Mouse (Mus musculus): Measurements from ENCODE around the gene Gm7970. TPM values are rescaled to one million over a fixed set of nuclear protein-coding genes. Genes with fewer than 3 reads are reported as not detected.
"Not testable (repeated sequence)": the region's sequence is repeated elsewhere in the genome, so short reads cannot be mapped to it uniquely, and the experiment has no call there.

The Gm7970 gene
- not detected in 2 replicates for polyA plus RNA-seq (2015; fragmentation: Nextera tagmentation; extraction: Ambion mirVana)

DNA sequence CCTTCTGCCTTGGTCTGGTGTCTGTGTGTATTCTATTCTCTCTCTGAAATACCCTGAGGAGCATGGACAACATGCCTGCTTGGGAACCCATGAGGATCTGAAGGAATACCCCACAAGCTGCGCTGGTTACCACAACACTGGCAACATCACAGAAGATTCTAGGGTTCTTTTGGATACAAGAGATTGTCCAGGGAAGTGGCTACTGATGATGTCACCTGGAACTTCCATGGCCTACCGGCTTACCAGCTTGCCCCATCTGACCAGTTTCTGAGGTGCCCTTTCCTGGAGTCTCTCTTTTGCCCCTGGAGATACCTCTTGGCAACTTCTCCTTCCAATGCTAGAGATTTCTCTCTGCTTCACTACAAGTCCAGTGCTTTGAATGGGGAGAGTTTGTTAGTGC lies at the start of gene Gm7970:
TSS of gene Gm7970 (minus strand) at position 101 of the 400 bp plus-strand sequence.
- H3K36me3 ChIP-seq; H3K27me3 ChIP-seq; H3K4me1 ChIP-seq (replicated peaks); H3K27ac ChIP-seq; H3K9ac ChIP-seq; ATAC-seq (replicated peaks; ENCODE audit: insufficient number of reproducible peaks, insufficient read depth, low FRiP score, low read depth); H3K9me3 ChIP-seq (replicated peaks); H3K4me3 ChIP-seq; H3K4me2 ChIP-seq: not testable (repeated sequence)
- no CpG with 5 or more reads among the region's 2 CpGs for WGBS

DNA sequence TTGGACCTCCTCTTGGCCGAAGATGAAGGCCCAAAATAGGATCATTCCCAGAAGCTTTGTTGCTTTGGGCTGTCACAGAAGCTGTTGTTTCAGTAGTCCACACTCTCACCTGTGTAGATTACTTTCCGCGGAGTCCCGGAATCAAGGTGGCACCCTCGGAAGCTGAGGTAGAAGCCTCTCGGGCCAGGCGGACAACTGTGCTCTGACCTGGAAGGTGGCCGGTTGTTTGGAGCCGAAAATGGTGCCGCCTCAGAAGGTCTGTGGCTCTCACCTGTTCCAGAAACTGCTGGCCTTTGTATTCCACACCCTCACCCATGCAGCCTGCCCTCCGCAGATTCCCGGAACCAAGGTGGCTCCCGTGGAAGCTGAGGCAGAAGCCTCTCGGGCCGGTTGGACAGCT lies 45.6 kb upstream of the Gm7970 start:
- not testable (repeated sequence) for H3K4me3 ChIP-seq; H3K4me2 ChIP-seq; H3K9me3 ChIP-seq (replicated peaks); H3K36me3 ChIP-seq; H3K4me1 ChIP-seq (replicated peaks); H3K27me3 ChIP-seq; H3K9ac ChIP-seq; ATAC-seq (replicated peaks; ENCODE audit: insufficient number of reproducible peaks, insufficient read depth, low FRiP score, low read depth); H3K27ac ChIP-seq
- WGBS = 88% methylated on average over 15 of the region's 15 CpGs

DNA sequence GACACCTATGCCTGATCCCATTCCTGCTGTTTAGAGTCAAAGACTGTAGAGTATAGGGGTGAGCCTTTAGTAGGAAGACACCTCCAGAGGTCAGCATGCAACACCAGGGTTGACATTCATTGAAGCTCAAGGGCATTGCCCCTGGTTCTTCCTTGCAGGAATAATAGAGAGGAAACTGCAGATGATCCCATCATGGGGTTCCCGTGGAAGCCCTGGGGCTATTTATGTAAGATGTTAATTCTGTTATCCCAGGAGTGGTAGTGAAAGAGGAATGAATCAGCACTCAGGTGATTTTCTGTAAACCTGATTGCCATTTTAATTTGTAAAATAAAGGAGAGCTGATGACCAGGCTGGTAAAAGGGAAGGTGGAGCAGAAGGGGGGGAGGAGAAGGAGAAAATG lies 31.0 kb upstream of the Gm7970 start:
- H3K27me3 ChIP-seq; H3K9ac ChIP-seq; H3K4me3 ChIP-seq; H3K4me1 ChIP-seq (replicated peaks); H3K36me3 ChIP-seq; H3K27ac ChIP-seq; H3K4me2 ChIP-seq; H3K9me3 ChIP-seq (replicated peaks); ATAC-seq (replicated peaks; ENCODE audit: insufficient number of reproducible peaks, insufficient read depth, low FRiP score, low read depth): not testable (repeated sequence)
- 65% methylated on average over 1 of the region's 1 CpGs for WGBS

DNA sequence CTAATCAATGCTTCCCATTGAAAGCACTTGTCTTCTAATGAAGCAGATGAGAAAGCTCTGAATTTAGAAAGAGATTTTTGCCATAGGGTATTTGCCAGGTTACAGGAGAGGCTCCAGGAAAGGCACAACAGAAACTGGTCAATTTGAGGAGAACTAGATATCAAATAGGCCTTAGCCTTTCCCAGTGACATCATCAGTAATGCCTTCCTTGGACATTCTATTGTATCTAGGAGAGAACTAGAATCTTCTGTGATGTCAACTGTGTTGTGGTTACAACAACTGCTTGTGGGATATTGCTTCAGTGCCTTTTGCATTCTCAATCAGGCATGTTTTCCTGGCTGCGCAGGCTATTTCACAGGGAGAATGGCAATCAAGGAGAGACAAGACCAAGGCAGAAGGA lies 17.5 kb upstream of the Gm7970 start, which contains the start of gene 1700049E17Rik2:
TSS of gene 1700049E17Rik2 (plus strand) at position 301 of the 400 bp plus-strand sequence.
- not testable (repeated sequence) for H3K4me1 ChIP-seq (replicated peaks); H3K27me3 ChIP-seq; H3K4me2 ChIP-seq; ATAC-seq (replicated peaks; ENCODE audit: insufficient number of reproducible peaks, insufficient read depth, low FRiP score, low read depth); H3K36me3 ChIP-seq; H3K9ac ChIP-seq; H3K27ac ChIP-seq; H3K4me3 ChIP-seq; H3K9me3 ChIP-seq (replicated peaks)
- WGBS = no CpG with 5 or more reads among the region's 1 CpGs

DNA sequence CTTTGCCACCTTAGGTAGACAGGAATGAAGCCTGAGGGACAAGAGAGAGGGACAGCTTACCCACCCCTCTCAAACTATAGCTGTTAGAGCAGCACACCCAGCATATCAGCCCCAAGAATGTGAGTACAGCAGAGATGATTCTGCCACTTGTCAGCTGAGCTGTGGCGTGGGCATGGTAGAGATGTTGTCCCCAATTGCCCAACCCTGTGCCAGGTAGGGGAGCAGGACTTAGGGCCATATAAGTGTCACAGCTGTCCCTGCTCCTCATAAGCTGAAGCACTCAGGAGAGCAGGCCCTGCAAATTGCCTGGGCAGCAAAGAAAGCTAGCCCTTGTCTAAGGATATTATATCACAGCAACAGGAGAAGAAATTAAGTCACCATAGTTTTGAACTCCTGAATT lies 30.7 kb downstream of the Gm7970 start:
- H3K9ac ChIP-seq; H3K4me3 ChIP-seq; H3K36me3 ChIP-seq; H3K27me3 ChIP-seq; H3K27ac ChIP-seq; H3K4me2 ChIP-seq; H3K4me1 ChIP-seq (replicated peaks); H3K9me3 ChIP-seq (replicated peaks); ATAC-seq (replicated peaks; ENCODE audit: insufficient number of reproducible peaks, insufficient read depth, low FRiP score, low read depth): not testable (repeated sequence)
- 71% methylated on average over 1 of the region's 1 CpGs for WGBS

DNA sequence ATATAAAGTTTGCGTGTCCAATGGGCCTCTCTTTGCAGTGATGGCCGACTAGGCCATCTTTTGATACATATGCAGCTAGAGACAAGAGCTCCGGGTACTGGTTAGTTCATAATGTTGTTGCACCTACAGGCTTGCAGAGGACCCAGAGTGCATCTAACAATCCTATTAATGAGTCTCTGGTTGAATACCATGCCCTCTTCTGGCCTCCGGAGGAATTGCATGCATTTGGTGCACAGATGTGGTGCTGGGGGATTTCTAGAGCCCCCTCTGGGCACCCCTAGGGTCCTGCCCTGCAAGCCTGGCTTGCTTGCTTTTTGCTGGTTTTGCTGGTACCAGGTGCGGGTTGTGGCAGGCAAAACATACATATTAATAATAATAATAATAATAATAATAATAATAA lies 34.7 kb downstream of the Gm7970 start:
- not testable (repeated sequence) for H3K36me3 ChIP-seq; ATAC-seq (replicated peaks; ENCODE audit: insufficient number of reproducible peaks, insufficient read depth, low FRiP score, low read depth); H3K27ac ChIP-seq; H3K27me3 ChIP-seq; H3K9me3 ChIP-seq (replicated peaks); H3K4me2 ChIP-seq; H3K9ac ChIP-seq; H3K4me3 ChIP-seq; H3K4me1 ChIP-seq (replicated peaks)
- 64% methylated on average over 5 of the region's 5 CpGs for WGBS

Other genes with a start within 250 kb of the Gm7970 start
- gene Gm5798, start 207.0 kb downstream of the Gm7970 start, polyA plus RNA-seq (2015; fragmentation: Nextera tagmentation; extraction: Ambion mirVana) = not detected in 2 replicates
- gene Gm7945, start 169.2 kb downstream of the Gm7970 start, polyA plus RNA-seq (2015; fragmentation: Nextera tagmentation; extraction: Ambion mirVana) = not detected in 2 replicates
- gene Gm6482, start 147.3 kb downstream of the Gm7970 start, polyA plus RNA-seq (2015; fragmentation: Nextera tagmentation; extraction: Ambion mirVana) = not detected in 2 replicates
- gene Gm7954, start 102.1 kb downstream of the Gm7970 start, polyA plus RNA-seq (2015; fragmentation: Nextera tagmentation; extraction: Ambion mirVana) = not detected in 2 replicates
- not detected in 2 replicates for gene Gm3486, start 66.1 kb downstream of the Gm7970 start, polyA plus RNA-seq (2015; fragmentation: Nextera tagmentation; extraction: Ambion mirVana)
- gene 1700049E17Rik2, start 17.6 kb upstream of the Gm7970 start, polyA plus RNA-seq (2015; fragmentation: Nextera tagmentation; extraction: Ambion mirVana) = not detected in 2 replicates
- gene Gm3072, start 69.0 kb upstream of the Gm7970 start, polyA plus RNA-seq (2015; fragmentation: Nextera tagmentation; extraction: Ambion mirVana) = not detected in 2 replicates
- not detected in 2 replicates for gene Gm3676, start 90.9 kb upstream of the Gm7970 start, polyA plus RNA-seq (2015; fragmentation: Nextera tagmentation; extraction: Ambion mirVana)
- gene Gm8068, start 146.3 kb upstream of the Gm7970 start, polyA plus RNA-seq (2015; fragmentation: Nextera tagmentation; extraction: Ambion mirVana) = not detected in 2 replicates
- gene Gm7929, start 195.0 kb upstream of the Gm7970 start, polyA plus RNA-seq (2015; fragmentation: Nextera tagmentation; extraction: Ambion mirVana) = not detected in 2 replicates
- not detected in 2 replicates for gene Gm47189, start 216.9 kb upstream of the Gm7970 start, polyA plus RNA-seq (2015; fragmentation: Nextera tagmentation; extraction: Ambion mirVana)